Mouse (Mus musculus) liver, embryonic 14.5 days (tissue): ENCODE measurements around the gene Dnah8.

Source experiments
- CTCF ChIP-seq: IDR thresholded peaks from 2 replicates; pipeline ENCODE4 v1.5.1; 2016; ENCODE audit warnings: antibody characterized with exemption, low read depth, control low read depth
- EP300 ChIP-seq: IDR thresholded peaks from 2 replicates; pipeline ENCODE4 v1.6.1; 2016; ENCODE audit warnings: antibody characterized with exemption, low read depth

GRCm38 (mm10) chr17:30653010-30653409 is 28.9 kb downstream of the Dnah8 start:
- TF ChIP-seq CTCF: peak; percentile 78
- TF ChIP-seq EP300: no peak
